Mouse (Mus musculus) stomach, embryonic 15.5 days (tissue): ENCODE measurements around the gene Tbcd. TPM values are rescaled to one million over a fixed set of nuclear protein-coding genes. Genes with fewer than 3 reads are reported as not detected.

Experiments used
- ATAC-seq: fragments of 200-750 bp; cut with Nextera tagmentation; 2 replicates; pipeline ENCODE4 v1.8.0; 2017; ENCODE audit warnings: low read depth, moderate number of reproducible peaks, moderate TSS enrichment; ENCODE audit not compliant: insufficient read depth, low FRiP score
- H3K27ac ChIP-seq: fragments of 300-500 bp; sonication (generic); 2 replicates; pipeline ENCODE4 v1.5.1; 2015; ENCODE audit warnings: mild to moderate bottlenecking, inconsistent platforms
- H3K27me3 ChIP-seq: fragments of 300-500 bp; sonication (generic); replicated peaks from 2 replicates; pipeline ENCODE4 v1.6.1; 2015; ENCODE audit warnings: inconsistent platforms
- H3K36me3 ChIP-seq: fragments of 300-500 bp; sonication (generic); 2 replicates; pipeline ENCODE4 v1.6.1; 2015; ENCODE audit warnings: inconsistent platforms
- H3K4me1 ChIP-seq: fragments of 300-500 bp; sonication (generic); 2 replicates; pipeline ENCODE4 v1.6.1; 2015; ENCODE audit warnings: inconsistent platforms
- H3K4me2 ChIP-seq: fragments of 300-500 bp; sonication (generic); 2 replicates; pipeline ENCODE4 v1.6.1; 2015; ENCODE audit warnings: mild to moderate bottlenecking, inconsistent platforms
- H3K4me3 ChIP-seq: fragments of 300-500 bp; sonication (generic); replicated peaks from 2 replicates; pipeline ENCODE4 v1.5.1; 2015; ENCODE audit warnings: inconsistent platforms
- H3K9ac ChIP-seq: fragments of 300-500 bp; sonication (generic); 2 replicates; pipeline ENCODE4 v1.6.1; 2015; ENCODE audit warnings: inconsistent platforms
- H3K9me3 ChIP-seq: fragments of 300-500 bp; sonication (generic); 2 replicates; pipeline ENCODE4 v1.6.1; 2016; ENCODE audit warnings: inconsistent platforms
- WGBS: fragments of 180-500 bp; shearing (Covaris S2); methylation state at CpG from one replicate; pipeline ENCODE4 v1.1.7; 2015; 5-methylcytosine and 5-hydroxymethylcytosine counted together
- polyA plus RNA-seq: library from polyadenylated mRNA; unstranded; fragments of >200 nt; fragmentation: Nextera tagmentation; extraction: Ambion mirVana; gene quantifications from 2 replicates; pipeline ENCODE4 v1.2.1, GENCODE M21; 2015

Gene Tbcd
- polyA plus RNA-seq, 1 experiment from 2014 or later, result 34.6 TPM

DNA sequence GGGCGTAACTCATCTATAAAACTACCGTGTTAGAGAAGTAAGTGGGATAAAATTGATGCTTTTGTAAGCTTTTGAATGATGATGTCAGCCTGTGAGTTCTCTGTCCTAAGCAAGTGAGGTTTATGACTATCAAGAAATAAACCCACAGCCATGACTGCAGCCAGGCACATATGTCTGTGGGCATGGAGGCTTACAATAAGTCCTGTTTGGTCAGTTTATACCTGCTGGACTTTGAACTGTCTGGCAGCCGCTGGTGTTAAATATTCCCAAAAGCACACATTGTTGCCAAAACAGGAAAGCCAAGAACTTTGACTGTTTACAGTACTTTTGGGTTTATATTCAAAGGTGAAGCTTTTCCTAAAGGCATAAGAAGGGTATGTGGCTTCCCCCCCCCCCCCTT is 65.2 kb downstream of the Tbcd start:
- 59% methylated on average over 3 of the region's 3 CpGs for WGBS

DNA sequence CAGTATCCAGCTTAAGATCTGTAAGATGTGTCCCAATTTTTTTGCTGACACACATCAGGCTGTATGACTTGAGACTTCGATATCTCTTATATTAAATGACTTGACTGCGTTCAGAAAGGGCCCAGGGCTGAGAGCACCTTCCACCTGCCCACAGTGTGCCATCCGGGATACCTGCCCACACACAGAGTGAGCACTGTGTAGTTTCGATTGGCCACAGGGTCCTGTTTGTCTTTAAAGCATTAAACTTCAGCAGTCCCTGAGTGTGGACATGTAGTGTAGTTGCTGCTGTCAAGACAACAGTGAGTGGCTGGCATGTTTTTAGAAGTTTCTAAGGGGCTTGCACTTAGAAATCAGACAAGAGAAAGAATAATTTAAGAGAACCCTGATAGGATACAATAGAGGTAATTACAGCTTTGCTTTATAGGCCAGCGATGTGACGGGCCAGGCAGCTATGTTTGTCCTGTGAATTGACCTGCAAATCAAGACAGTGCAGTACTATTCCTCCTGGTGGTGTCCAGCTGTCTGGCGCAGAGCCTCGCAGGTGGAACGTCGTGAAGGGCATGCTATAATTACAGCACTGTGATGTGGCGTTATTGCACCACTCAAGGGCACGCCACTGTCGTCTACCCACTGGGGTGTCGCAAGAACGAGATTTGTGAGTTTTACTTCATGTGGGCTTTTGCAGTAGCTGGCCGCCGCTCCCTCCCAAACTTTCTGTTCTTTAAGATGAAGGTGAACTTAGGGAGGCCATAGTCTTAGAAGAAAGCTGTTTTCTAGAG is 66.1 kb downstream of the Tbcd start:
- H3K9me3 ChIP-seq, result no peaks in the 10 kb centered on the region
- H3K4me3 ChIP-seq, result no peak overlapping the region; the same call in 1 of the 2 replicates
- 0 out of 2 replicates have a peak, but pooled peaks cover 24% of the 10 kb centered on the region for H3K4me1 ChIP-seq
- H3K27ac ChIP-seq, result peak overlapping the region; percentile 77
- H3K9ac ChIP-seq, result no peak overlapping the region
- ATAC-seq, result no peak
- no peaks in the 10 kb centered on the region for H3K27me3 ChIP-seq
- 73% methylated on average over 17 of the region's 17 CpGs for WGBS
- no peaks in the 10 kb centered on the region for H3K36me3 ChIP-seq
- peak overlapping the region; percentile 29 for H3K4me2 ChIP-seq

More for the DNA sequence above, 65.2 kb downstream of the Tbcd start:
- Histone ChIP-seq H3K27me3 (no peaks in the 10 kb centered on the region), H3K36me3 (no peaks in the 10 kb centered on the region), H3K4me3 (0 out of 2 replicates have a peak overlapping the region, but pooled peaks have one; percentile 1), H3K27ac (peak overlapping the region; percentile 77), H3K4me1 (0 out of 2 replicates have a peak, but pooled peaks cover 24% of the 10 kb centered on the region), H3K9me3 (no peaks in the 10 kb centered on the region), H3K9ac (no peak overlapping the region), H3K4me2 (peak overlapping the region; percentile 13; the same call in 1 of the 2 replicates)
- ATAC-seq, result peak; percentile 49; the same call in 1 of the 2 replicates

DNA sequence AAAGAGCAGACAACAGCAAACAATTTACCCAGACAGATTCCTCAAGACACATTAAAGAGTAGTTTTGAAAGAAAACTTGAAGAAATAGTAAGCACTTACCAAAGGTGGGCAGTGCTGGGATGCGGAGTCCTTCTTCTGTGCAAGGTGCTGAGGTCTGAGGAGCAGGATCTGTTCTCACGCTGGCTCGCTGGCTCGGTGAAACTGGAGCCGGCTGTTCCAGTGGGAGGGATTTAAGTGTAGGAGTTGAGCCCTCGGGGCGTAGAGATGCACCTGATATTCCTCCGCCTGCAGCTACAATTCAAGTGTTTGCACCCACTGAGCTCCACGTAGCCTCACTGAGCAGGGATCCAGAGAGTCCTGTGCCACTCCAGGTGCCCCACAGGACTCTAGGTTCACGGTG is 67.4 kb downstream of the Tbcd start, which contains the start of gene Zfp750:
Gene Zfp750 (minus strand): TSS at position 203 of the 400 bp plus-strand sequence.
- peak; percentile 61; the same call in 1 of the 2 replicates for ATAC-seq
- WGBS, result 38% methylated on average over 10 of the region's 10 CpGs
- Histone ChIP-seq H3K36me3 (no peaks in the 10 kb centered on the region), H3K4me2 (peak within 1 kb of the TSS; percentile 29), H3K4me1 (0 out of 2 replicates have a peak, but pooled peaks cover 24% of the 10 kb centered on the region), H3K4me3 (peak within 1 kb of the TSS; percentile 16), H3K27ac (peak within 1 kb of the TSS; percentile 77), H3K9me3 (no peaks in the 10 kb centered on the region), H3K27me3 (no peaks in the 10 kb centered on the region), H3K9ac (no peak within 1 kb of the TSS)

DNA sequence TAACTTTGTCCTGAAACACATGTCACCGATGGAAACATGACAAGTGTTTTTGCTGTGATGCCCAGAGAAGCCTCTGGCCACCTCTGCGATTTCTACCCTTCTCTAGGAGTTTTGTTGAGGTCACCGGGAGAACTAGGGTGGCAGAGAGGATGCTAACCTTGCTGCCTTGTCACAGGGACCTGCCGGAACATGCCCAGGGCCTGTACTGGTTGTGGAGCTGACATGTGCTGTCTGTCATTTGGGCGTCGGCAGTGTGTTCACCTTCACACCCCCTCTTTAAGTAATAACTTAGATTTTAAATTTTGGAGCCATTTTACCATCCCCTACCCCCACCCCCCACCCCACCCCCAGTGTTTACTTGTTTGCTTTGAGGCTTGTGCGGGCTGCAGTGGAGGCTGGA is 68.0 kb downstream of the Tbcd start:
- Histone ChIP-seq H3K27me3 (no peaks in the 10 kb centered on the region), H3K9ac (no peak overlapping the region), H3K4me1 (0 out of 2 replicates have a peak, but pooled peaks cover 24% of the 10 kb centered on the region), H3K27ac (peak overlapping the region; percentile 68; the same call in 1 of the 2 replicates), H3K36me3 (no peaks in the 10 kb centered on the region), H3K4me3 (no peak overlapping the region), H3K4me2 (no peak overlapping the region), H3K9me3 (no peaks in the 10 kb centered on the region)
- no peak for ATAC-seq
- 77% methylated on average over 7 of the region's 7 CpGs for WGBS

DNA sequence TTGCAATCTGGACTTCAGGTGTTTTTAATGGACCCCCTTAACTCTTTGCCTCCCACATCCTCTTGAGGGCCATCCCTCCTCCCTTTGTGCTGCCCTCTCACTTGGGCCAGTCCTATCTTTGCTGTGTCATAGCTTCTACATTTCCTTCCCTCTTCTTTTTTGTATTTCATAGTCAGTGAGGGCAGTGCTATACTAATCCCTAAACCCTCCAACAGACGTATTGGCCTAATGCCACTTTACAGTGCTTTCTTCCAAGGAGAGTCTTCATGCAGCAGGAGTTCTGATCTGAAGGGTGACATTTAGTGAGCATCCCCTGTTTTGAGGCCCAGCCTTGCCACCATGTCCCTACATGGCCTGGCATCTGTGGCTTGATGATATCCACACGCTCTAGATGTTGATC is 69.0 kb downstream of the Tbcd start:
- WGBS, result 76% methylated on average over 2 of the region's 2 CpGs
- no peaks in the 10 kb centered on the region for H3K27me3 ChIP-seq
- ATAC-seq, result no peak
- no peak overlapping the region for H3K4me2 ChIP-seq
- H3K4me1 ChIP-seq, result 0 out of 2 replicates have a peak, but pooled peaks cover 24% of the 10 kb centered on the region
- no peak overlapping the region for H3K4me3 ChIP-seq
- H3K9me3 ChIP-seq, result no peaks in the 10 kb centered on the region
- no peaks in the 10 kb centered on the region for H3K36me3 ChIP-seq
- H3K27ac ChIP-seq, result 0 out of 2 replicates have a peak overlapping the region, but pooled peaks have one; percentile 18
- no peak overlapping the region for H3K9ac ChIP-seq

DNA sequence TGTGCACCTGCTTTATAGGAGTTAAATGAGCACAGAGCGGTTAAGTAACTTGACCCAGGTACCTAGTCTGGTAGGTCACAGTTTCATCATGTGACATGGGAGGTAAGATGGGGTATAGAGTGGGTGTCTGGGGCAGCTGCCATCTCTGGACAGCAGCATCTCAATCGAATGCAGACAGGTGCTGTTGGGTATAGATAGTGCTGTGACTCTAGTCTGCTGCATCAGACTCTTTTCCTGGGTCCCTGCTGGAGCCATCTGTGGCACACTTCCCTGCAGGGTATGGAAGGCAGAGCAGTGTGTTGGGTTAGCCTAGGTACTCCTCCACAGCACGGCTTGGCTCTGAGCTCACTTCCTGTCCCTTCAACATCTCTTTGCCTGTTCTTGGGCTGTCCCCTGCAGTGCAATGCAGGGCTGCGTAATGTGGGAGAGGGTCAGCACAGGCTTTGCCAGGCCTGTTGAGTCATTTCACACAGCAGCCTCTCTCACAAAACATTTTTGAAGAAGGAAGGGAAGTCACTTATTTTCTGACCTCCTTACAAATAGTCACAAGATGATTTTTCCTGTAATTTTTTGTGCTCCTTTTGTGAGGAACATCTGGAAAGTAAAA is 70.5 kb downstream of the Tbcd start:
- Histone ChIP-seq H3K4me1 (0 out of 2 replicates have a peak, but pooled peaks cover 13% of the 10 kb centered on the region), H3K4me3 (no peak overlapping the region), H3K36me3 (no peaks in the 10 kb centered on the region), H3K27ac (no peak overlapping the region), H3K4me2 (no peak overlapping the region), H3K9me3 (no peaks in the 10 kb centered on the region), H3K27me3 (no peaks in the 10 kb centered on the region), H3K9ac (no peak overlapping the region)
- 86% methylated on average over 4 of the region's 4 CpGs for WGBS
- ATAC-seq, result no peak

DNA sequence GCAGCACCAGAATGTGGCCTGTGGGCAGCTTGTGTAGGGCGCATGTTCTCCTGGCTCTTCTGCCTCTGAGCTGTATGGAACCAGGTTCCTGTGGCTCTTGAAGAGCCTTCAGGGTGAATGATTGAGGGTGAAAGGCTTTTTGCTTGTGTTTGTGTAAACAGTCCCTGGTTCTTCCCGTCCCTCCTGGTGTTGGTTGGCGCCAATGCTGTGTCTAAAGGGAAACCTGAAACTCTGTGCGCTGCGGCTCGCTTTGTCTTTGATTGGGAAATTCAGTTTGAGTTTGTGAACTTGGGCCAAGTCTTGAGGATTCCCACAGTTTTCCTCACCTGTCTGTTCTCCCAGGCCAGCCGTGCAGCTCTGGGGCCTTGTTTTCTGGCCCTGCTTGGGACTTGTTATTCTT is 72.4 kb downstream of the Tbcd start:
- WGBS, result 65% methylated on average over 7 of the region's 7 CpGs
- no peak for ATAC-seq
- no peak overlapping the region for H3K27ac ChIP-seq
- H3K4me2 ChIP-seq, result no peak overlapping the region
- H3K9ac ChIP-seq, result no peak overlapping the region
- no peak overlapping the region for H3K4me3 ChIP-seq
- H3K9me3 ChIP-seq, result no peaks in the 10 kb centered on the region
- no peaks in the 10 kb centered on the region for H3K36me3 ChIP-seq
- 0 out of 2 replicates have a peak, but pooled peaks cover 2% of the 10 kb centered on the region for H3K4me1 ChIP-seq
- no peaks in the 10 kb centered on the region for H3K27me3 ChIP-seq

DNA sequence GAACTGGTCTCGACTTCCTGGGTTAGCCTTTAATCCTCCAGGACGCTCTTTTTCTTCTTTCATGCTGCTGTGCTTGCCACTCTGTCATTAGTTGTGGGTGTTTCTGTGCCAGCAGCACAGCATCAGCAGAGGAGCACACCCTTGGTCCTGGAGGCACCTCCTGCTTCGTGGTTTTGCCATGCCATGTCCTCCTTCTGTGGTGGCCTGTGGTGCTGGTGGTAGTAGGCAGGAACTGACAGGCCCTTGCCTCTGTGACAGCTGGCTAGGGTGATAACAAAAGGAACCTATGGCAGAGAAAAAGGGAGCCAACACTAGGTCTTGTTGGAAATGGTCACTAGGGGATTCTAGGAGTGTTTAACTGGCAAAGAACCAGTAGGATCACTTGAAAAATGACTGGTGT is 78.0 kb downstream of the Tbcd start:
- peaks cover 4% of the 10 kb centered on the region; the same call in 1 of the 2 replicates for H3K4me1 ChIP-seq
- H3K4me3 ChIP-seq, result no peak overlapping the region
- WGBS, result 79% methylated on average over 3 of the region's 3 CpGs
- no peak overlapping the region for H3K4me2 ChIP-seq
- no peaks in the 10 kb centered on the region for H3K9me3 ChIP-seq
- H3K27me3 ChIP-seq, result no peaks in the 10 kb centered on the region
- H3K9ac ChIP-seq, result no peak overlapping the region
- no peak overlapping the region for H3K27ac ChIP-seq
- no peak for ATAC-seq
- no peaks in the 10 kb centered on the region for H3K36me3 ChIP-seq

DNA sequence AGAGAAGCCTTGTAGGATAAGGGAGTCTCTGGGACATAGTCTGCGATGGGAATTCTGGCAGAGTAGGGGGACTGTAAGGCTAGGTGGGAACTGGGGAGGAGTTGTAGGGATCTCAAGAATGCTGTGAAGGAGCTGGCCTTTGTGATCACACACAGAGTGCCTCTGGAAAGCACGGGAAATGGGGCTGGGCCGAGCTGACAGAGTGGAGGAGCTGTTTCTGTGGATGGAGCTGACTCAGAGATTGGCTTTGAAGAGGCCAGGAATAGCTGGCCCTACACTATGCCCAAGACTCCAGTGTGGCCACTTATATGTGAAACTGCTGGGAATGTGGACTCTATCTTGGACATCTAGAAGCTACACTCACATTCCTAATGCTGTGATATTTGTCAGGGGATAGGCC is 84.8 kb downstream of the Tbcd start:
- H3K27ac ChIP-seq, result no peak overlapping the region
- no peak overlapping the region for H3K4me3 ChIP-seq
- H3K4me1 ChIP-seq, result peaks cover 4% of the 10 kb centered on the region; the same call in 1 of the 2 replicates
- no peaks in the 10 kb centered on the region for H3K27me3 ChIP-seq
- H3K4me2 ChIP-seq, result no peak overlapping the region
- no peak for ATAC-seq
- no peak overlapping the region for H3K9ac ChIP-seq
- no peaks in the 10 kb centered on the region for H3K36me3 ChIP-seq
- H3K9me3 ChIP-seq, result no peaks in the 10 kb centered on the region
- WGBS, result 25% methylated on average over 3 of the region's 3 CpGs

DNA sequence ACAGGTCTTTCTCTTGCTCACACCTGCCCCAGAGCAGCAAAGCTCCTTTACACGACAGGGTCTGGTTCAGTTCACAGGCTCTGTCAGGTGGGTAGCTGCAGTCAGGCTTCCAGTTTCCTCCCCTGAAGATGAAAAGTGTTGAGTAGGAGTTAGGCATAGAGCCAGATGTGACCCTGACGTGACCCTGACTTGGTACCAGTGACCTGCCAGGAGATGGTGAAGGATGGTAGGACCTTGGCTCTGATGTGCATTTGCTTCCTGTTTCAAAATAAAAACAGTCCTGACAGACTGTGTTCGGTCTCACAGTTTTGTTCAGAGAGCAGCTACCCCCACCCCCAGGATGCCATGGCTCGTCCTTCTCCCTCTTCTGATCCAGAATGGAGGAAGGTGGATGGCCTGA is 90.7 kb downstream of the Tbcd start:
- Histone ChIP-seq H3K9me3 (no peaks in the 10 kb centered on the region), H3K27ac (no peak overlapping the region), H3K4me2 (no peak overlapping the region), H3K9ac (no peak overlapping the region), H3K4me1 (peaks cover 13% of the 10 kb centered on the region; the same call in 1 of the 2 replicates), H3K4me3 (no peak overlapping the region), H3K36me3 (no peaks in the 10 kb centered on the region), H3K27me3 (no peaks in the 10 kb centered on the region)
- ATAC-seq, result no peak
- WGBS, result 73% methylated on average over 4 of the region's 4 CpGs

DNA sequence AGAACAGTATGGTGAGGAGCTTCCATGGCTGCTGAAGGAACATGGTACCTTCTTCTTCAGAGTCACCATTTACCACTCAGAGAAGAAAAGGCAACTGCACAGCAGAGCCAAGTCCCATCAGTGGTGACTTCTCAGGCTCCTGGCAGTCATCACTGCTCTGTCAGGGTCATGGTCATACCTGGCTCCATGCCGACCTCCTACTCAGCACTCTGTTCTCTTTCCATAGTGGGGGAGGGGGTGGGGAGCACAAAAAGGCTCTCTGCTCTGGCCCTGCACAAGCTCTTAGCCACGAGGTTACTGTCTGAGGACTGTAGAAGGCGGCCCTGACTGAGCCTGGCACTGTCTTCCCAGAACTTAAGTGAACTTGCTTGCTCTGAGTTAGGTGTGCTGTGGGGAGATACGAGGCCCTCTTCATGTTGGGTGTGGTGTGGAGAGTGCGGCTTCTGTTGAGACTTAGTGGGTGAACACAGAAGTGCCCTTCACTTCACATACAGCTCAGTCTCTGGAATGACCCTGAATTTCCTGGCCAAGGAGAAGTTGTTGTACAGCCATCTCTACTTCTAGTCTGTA is 91.6 kb downstream of the Tbcd start:
- Histone ChIP-seq H3K4me2 (no peak overlapping the region; the same call in 1 of the 2 replicates), H3K36me3 (no peaks in the 10 kb centered on the region), H3K27me3 (no peaks in the 10 kb centered on the region), H3K27ac (peak overlapping the region; percentile 92), H3K4me3 (no peak overlapping the region), H3K4me1 (peaks cover 13% of the 10 kb centered on the region; the same call in 1 of the 2 replicates), H3K9me3 (no peaks in the 10 kb centered on the region), H3K9ac (no peak overlapping the region)
- peak; percentile 56; the same call in 1 of the 2 replicates for ATAC-seq
- WGBS, result 70% methylated on average over 5 of the region's 5 CpGs
